Mouse (Mus musculus): Measurements from ENCODE around the gene Smchd1. TPM values are rescaled to one million over a fixed set of nuclear protein-coding genes. Genes with fewer than 3 reads are reported as not detected.
"Not testable (repeated sequence)": the region's sequence is repeated elsewhere in the genome, so short reads cannot be mapped to it uniquely, and the experiment has no call there.

Smchd1 gene
- total RNA-seq, 2 experiments from 2014 or later, result 98.4 to 162 TPM

- ATAC-seq (replicated peaks; ENCODE audit: poor library complexity, severe bottlenecking), result not testable (repeated sequence)
Measured at GRCm38 (mm10) chr17:71457361-71457760, 17.8 kb downstream of the Smchd1 start.

- ATAC-seq (replicated peaks; ENCODE audit: poor library complexity, severe bottlenecking), result no peak
Measured at GRCm38 (mm10) chr17:71445191-71445590, 30.0 kb downstream of the Smchd1 start.

GRCm38 (mm10) chr17:71444718-71445117 is 30.4 kb downstream of the Smchd1 start:
- no peak for ATAC-seq (replicated peaks; ENCODE audit: poor library complexity, severe bottlenecking)

GRCm38 (mm10) chr17:71444126-71444525 is 31.0 kb downstream of the Smchd1 start:
- ATAC-seq (replicated peaks; ENCODE audit: poor library complexity, severe bottlenecking), result no peak

- ATAC-seq (replicated peaks; ENCODE audit: poor library complexity, severe bottlenecking), result no peak
Measured at GRCm38 (mm10) chr17:71443273-71443672, 31.9 kb downstream of the Smchd1 start.

GRCm38 (mm10) chr17:71422502-71422901 is 52.6 kb downstream of the Smchd1 start:
- not testable (repeated sequence) for ATAC-seq (replicated peaks; ENCODE audit: poor library complexity, severe bottlenecking)

- ATAC-seq (replicated peaks; ENCODE audit: poor library complexity, severe bottlenecking), result not testable (repeated sequence)
Measured at GRCm38 (mm10) chr17:71419448-71419847, 55.7 kb downstream of the Smchd1 start.

- no peak for ATAC-seq (replicated peaks; ENCODE audit: poor library complexity, severe bottlenecking)
Measured at GRCm38 (mm10) chr17:71417008-71417407, 58.1 kb downstream of the Smchd1 start.

GRCm38 (mm10) chr17:71387401-71387800 is 87.7 kb downstream of the Smchd1 start:
- no peak for ATAC-seq (replicated peaks; ENCODE audit: poor library complexity, severe bottlenecking)

- ATAC-seq (replicated peaks; ENCODE audit: poor library complexity, severe bottlenecking), result no peak
Measured at GRCm38 (mm10) chr17:71380346-71380745, 94.8 kb downstream of the Smchd1 start.

- ATAC-seq (replicated peaks; ENCODE audit: poor library complexity, severe bottlenecking), result no peak
Measured at GRCm38 (mm10) chr17:71377901-71378300, 97.2 kb downstream of the Smchd1 start.

- no peak for ATAC-seq (replicated peaks; ENCODE audit: poor library complexity, severe bottlenecking)
Measured at GRCm38 (mm10) chr17:71355526-71355925, 119.6 kb downstream of the Smchd1 start.

GRCm38 (mm10) chr17:71354205-71354604 is 120.9 kb downstream of the Smchd1 start:
- no peak for ATAC-seq (replicated peaks; ENCODE audit: poor library complexity, severe bottlenecking)

- no peak for ATAC-seq (replicated peaks; ENCODE audit: poor library complexity, severe bottlenecking)
Measured at GRCm38 (mm10) chr17:71348188-71348587, 127.0 kb downstream of the Smchd1 start.

- no peak for ATAC-seq (replicated peaks; ENCODE audit: poor library complexity, severe bottlenecking)
Measured at GRCm38 (mm10) chr17:71342006-71342405, 133.1 kb downstream of the Smchd1 start.

GRCm38 (mm10) chr17:71338627-71339026 is 136.5 kb downstream of the Smchd1 start:
- no peak for ATAC-seq (replicated peaks; ENCODE audit: poor library complexity, severe bottlenecking)

- peak; percentile 94 for ATAC-seq (replicated peaks; ENCODE audit: poor library complexity, severe bottlenecking)
Measured at GRCm38 (mm10) chr17:71337546-71337945, 137.6 kb downstream of the Smchd1 start.

GRCm38 (mm10) chr17:71336421-71336820 is 138.7 kb downstream of the Smchd1 start:
- no peak for ATAC-seq (replicated peaks; ENCODE audit: poor library complexity, severe bottlenecking)

- no peak for ATAC-seq (replicated peaks; ENCODE audit: poor library complexity, severe bottlenecking)
Measured at GRCm38 (mm10) chr17:71332298-71332697, 142.8 kb downstream of the Smchd1 start.

- not testable (repeated sequence) for ATAC-seq (replicated peaks; ENCODE audit: poor library complexity, severe bottlenecking)
Measured at GRCm38 (mm10) chr17:71320731-71321130, 154.4 kb downstream of the Smchd1 start.

GRCm38 (mm10) chr17:71319361-71319760 is 155.8 kb downstream of the Smchd1 start:
- ATAC-seq (replicated peaks; ENCODE audit: poor library complexity, severe bottlenecking), result no peak

GRCm38 (mm10) chr17:71317571-71317970 is 157.6 kb downstream of the Smchd1 start:
- no peak for ATAC-seq (replicated peaks; ENCODE audit: poor library complexity, severe bottlenecking)

GRCm38 (mm10) chr17:71314315-71314714 is 160.8 kb downstream of the Smchd1 start:
- no peak for ATAC-seq (replicated peaks; ENCODE audit: poor library complexity, severe bottlenecking)

Data from granulocyte monocyte progenitor cell, adult 5-6 weeks (primary cell).